Mouse (Mus musculus): Measurements from ENCODE around the gene Aco1. TPM values are rescaled to one million over a fixed set of nuclear protein-coding genes. Genes with fewer than 3 reads are reported as not detected.

The Aco1 gene
- polyA plus RNA-seq, 1 experiment from 2014 or later = 48.2 TPM

DNA sequence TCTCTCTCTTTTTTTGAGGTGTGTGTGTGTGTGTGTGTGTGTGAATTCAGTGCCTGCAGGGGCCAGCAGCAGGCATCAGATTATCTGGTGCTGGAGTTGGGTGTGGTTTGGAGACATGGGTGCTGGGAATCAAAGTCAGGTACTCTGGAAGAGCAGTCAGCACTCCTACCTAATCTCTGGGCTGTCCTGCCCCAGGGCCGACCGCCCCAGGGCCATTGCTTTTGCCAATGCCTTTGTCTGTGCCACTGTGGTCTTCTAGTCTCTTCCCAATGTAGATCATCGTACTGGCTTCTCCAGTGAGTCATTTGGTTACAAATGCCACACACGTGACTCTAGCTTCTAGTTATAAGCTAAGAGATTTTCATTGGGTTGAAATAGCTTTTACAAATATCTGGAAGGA, 11.9 kb downstream of the Aco1 start:
- Histone ChIP-seq H3K36me3 (ENCODE audit: control insufficient read depth, insufficient read depth, low read length) (no peaks in the 10 kb centered on the region), H3K4me2 (ENCODE audit: low read length) (no peak overlapping the region), H3K4me3 (replicated peaks; ENCODE audit: low read depth, low read length) (no peak overlapping the region), H3K4me1 (ENCODE audit: control insufficient read depth, insufficient read depth, low read length) (0 out of 2 replicates have a peak, but pooled peaks cover 3% of the 10 kb centered on the region), H3K9ac (replicated peaks; ENCODE audit: low read length) (no peak overlapping the region), H3K27me3 (ENCODE audit: control insufficient read depth, insufficient read depth, low read length) (no peaks in the 10 kb centered on the region), H3K9me3 (ENCODE audit: control insufficient read depth, low read length) (no peaks in the 10 kb centered on the region), H3K27ac (replicated peaks; ENCODE audit: low read depth, low read length) (no peak overlapping the region)
- DNase-seq (no peak), ATAC-seq (ENCODE audit: low FRiP score, low TSS enrichment) (no peak)
- 92% methylated on average over 4 of the region's 4 CpGs for whole genome bisulfite sequencing

- Histone ChIP-seq H3K4me2 (ENCODE audit: low read length) (no peak overlapping the region), H3K36me3 (ENCODE audit: control insufficient read depth, insufficient read depth, low read length) (no peaks in the 10 kb centered on the region), H3K27me3 (ENCODE audit: control insufficient read depth, insufficient read depth, low read length) (no peaks in the 10 kb centered on the region), H3K4me3 (replicated peaks; ENCODE audit: low read depth, low read length) (no peak overlapping the region), H3K27ac (replicated peaks; ENCODE audit: low read depth, low read length) (no peak overlapping the region), H3K9ac (replicated peaks; ENCODE audit: low read length) (no peak overlapping the region), H3K4me1 (ENCODE audit: control insufficient read depth, insufficient read depth, low read length) (0 out of 2 replicates have a peak, but pooled peaks cover 3% of the 10 kb centered on the region), H3K9me3 (ENCODE audit: control insufficient read depth, low read length) (no peaks in the 10 kb centered on the region)
- 93% methylated on average over 13 of the region's 13 CpGs for WGBS
- DNase-seq (no peak), ATAC-seq (ENCODE audit: low FRiP score, low TSS enrichment) (no peak)
These were observed 12.7 kb downstream of the Aco1 start for GRCm38 (mm10) chr4:40155467-40155999.

GRCm38 (mm10) chr4:40156153-40156552, 13.3 kb downstream of the Aco1 start:
- Histone ChIP-seq H3K4me3 (replicated peaks; ENCODE audit: low read depth, low read length) (no peak overlapping the region), H3K4me1 (ENCODE audit: control insufficient read depth, insufficient read depth, low read length) (0 out of 2 replicates have a peak, but pooled peaks cover 3% of the 10 kb centered on the region), H3K36me3 (ENCODE audit: control insufficient read depth, insufficient read depth, low read length) (no peaks in the 10 kb centered on the region), H3K9ac (replicated peaks; ENCODE audit: low read length) (no peak overlapping the region), H3K27ac (replicated peaks; ENCODE audit: low read depth, low read length) (no peak overlapping the region), H3K9me3 (ENCODE audit: control insufficient read depth, low read length) (no peaks in the 10 kb centered on the region), H3K4me2 (ENCODE audit: low read length) (no peak overlapping the region), H3K27me3 (ENCODE audit: control insufficient read depth, insufficient read depth, low read length) (no peaks in the 10 kb centered on the region)
- WGBS = 78% methylated on average over 2 of the region's 2 CpGs
- no peak for ATAC-seq (ENCODE audit: low FRiP score, low TSS enrichment)
- DNase-seq = no peak

DNA sequence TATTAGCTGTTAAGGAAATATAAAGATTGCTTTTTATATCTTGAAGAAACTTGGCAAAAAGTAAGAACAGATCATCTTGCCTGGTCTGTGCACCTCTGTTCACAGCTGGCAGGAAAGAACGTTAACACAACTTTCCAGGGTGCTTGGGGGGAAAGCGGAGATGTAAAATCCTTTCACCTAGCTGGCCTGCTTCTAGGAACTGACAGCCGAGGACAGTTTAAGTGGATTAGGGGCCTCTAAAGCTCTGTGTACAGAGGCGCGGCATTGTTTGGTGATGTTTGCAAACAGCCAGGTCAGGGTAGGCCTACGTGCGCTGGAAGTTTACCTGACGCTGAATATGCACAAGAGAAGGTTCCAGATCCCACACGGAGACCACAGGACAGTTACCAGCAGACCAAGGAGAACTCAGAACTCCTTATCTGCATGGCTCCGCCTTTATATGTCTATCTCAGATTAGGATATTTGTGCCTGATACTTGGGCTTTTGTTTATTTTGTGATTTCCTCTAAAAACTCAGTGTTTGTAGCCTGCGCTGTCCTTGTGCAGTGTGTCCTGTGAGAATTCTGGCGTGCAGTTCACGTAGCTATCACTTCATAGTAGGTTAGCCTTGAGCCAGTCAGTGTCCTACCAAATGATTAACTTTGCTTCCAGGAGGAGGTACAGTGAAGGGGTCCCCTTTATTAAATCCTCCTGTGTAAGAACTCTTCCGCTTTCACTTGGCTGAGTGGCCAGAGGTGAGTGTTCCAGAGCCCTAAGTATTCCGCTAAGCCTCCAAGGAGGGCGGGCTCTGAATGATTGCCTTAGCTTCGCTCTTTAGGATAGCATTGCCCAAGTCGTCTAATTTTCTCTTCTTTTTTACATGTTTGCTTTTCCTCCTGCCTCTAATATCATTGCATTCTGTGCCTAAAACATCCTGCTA, 14.0 kb downstream of the Aco1 start:
- H3K9me3 ChIP-seq (ENCODE audit: control insufficient read depth, low read length) = no peaks in the 10 kb centered on the region
- no peaks in the 10 kb centered on the region for H3K36me3 ChIP-seq (ENCODE audit: control insufficient read depth, insufficient read depth, low read length)
- no peaks in the 10 kb centered on the region for H3K27me3 ChIP-seq (ENCODE audit: control insufficient read depth, insufficient read depth, low read length)
- no peak overlapping the region for H3K4me2 ChIP-seq (ENCODE audit: low read length)
- no peak overlapping the region for H3K27ac ChIP-seq (replicated peaks; ENCODE audit: low read depth, low read length)
- H3K4me3 ChIP-seq (replicated peaks; ENCODE audit: low read depth, low read length) = no peak overlapping the region
- 72% methylated on average over 18 of the region's 18 CpGs for WGBS
- 0 out of 2 replicates have a peak, but pooled peaks cover 3% of the 10 kb centered on the region for H3K4me1 ChIP-seq (ENCODE audit: control insufficient read depth, insufficient read depth, low read length)
- H3K9ac ChIP-seq (replicated peaks; ENCODE audit: low read length) = no peak overlapping the region
- DNase-seq (no peak), ATAC-seq (ENCODE audit: low FRiP score, low TSS enrichment) (no peak)

- no peaks in the 10 kb centered on the region for H3K27me3 ChIP-seq (ENCODE audit: control insufficient read depth, insufficient read depth, low read length)
- H3K4me1 ChIP-seq (ENCODE audit: control insufficient read depth, insufficient read depth, low read length) = 0 out of 2 replicates have a peak, but pooled peaks cover 3% of the 10 kb centered on the region
- no peak overlapping the region for H3K4me2 ChIP-seq (ENCODE audit: low read length)
- WGBS = 91% methylated on average over 5 of the region's 5 CpGs
- H3K9me3 ChIP-seq (ENCODE audit: control insufficient read depth, low read length) = no peaks in the 10 kb centered on the region
- H3K9ac ChIP-seq (replicated peaks; ENCODE audit: low read length) = no peak overlapping the region
- H3K27ac ChIP-seq (replicated peaks; ENCODE audit: low read depth, low read length) = no peak overlapping the region
- ATAC-seq (ENCODE audit: low FRiP score, low TSS enrichment) = no peak
- no peaks in the 10 kb centered on the region for H3K36me3 ChIP-seq (ENCODE audit: control insufficient read depth, insufficient read depth, low read length)
- no peak overlapping the region for H3K4me3 ChIP-seq (replicated peaks; ENCODE audit: low read depth, low read length)
- no peak for DNase-seq
These were observed 14.8 kb downstream of the Aco1 start for GRCm38 (mm10) chr4:40157500-40158223.

DNA sequence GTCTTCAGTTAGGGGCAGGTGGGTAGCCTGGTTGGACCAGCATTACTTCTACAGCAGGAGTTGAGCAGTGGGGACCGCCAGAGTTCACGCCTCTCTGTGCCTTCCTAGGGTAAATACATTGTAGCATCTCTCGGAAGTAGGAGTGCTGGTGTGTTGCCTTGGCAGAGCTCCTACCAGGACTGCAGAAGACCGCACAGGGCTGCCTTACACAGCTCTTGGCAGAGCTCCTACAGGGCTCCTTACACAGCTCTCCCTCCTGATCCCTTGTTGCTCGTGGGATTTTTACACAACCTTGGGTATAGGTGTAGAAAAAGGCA, 15.3 kb downstream of the Aco1 start:
- ATAC-seq (ENCODE audit: low FRiP score, low TSS enrichment) = no peak
- DNase-seq = no peak
- H3K27ac ChIP-seq (replicated peaks; ENCODE audit: low read depth, low read length) = no peak overlapping the region
- H3K9ac ChIP-seq (replicated peaks; ENCODE audit: low read length) = no peak overlapping the region
- H3K27me3 ChIP-seq (ENCODE audit: control insufficient read depth, insufficient read depth, low read length) = no peaks in the 10 kb centered on the region
- WGBS = 90% methylated on average over 5 of the region's 5 CpGs
- 0 out of 2 replicates have a peak, but pooled peaks cover 3% of the 10 kb centered on the region for H3K4me1 ChIP-seq (ENCODE audit: control insufficient read depth, insufficient read depth, low read length)
- H3K4me2 ChIP-seq (ENCODE audit: low read length) = no peak overlapping the region
- no peaks in the 10 kb centered on the region for H3K9me3 ChIP-seq (ENCODE audit: control insufficient read depth, low read length)
- H3K36me3 ChIP-seq (ENCODE audit: control insufficient read depth, insufficient read depth, low read length) = no peaks in the 10 kb centered on the region
- H3K4me3 ChIP-seq (replicated peaks; ENCODE audit: low read depth, low read length) = no peak overlapping the region

GRCm38 (mm10) chr4:40160591-40161434, 17.9 kb downstream of the Aco1 start:
- Histone ChIP-seq H3K4me3 (replicated peaks; ENCODE audit: low read depth, low read length) (no peak overlapping the region), H3K27me3 (ENCODE audit: control insufficient read depth, insufficient read depth, low read length) (no peaks in the 10 kb centered on the region), H3K9me3 (ENCODE audit: control insufficient read depth, low read length) (no peaks in the 10 kb centered on the region), H3K9ac (replicated peaks; ENCODE audit: low read length) (no peak overlapping the region), H3K27ac (replicated peaks; ENCODE audit: low read depth, low read length) (no peak overlapping the region), H3K4me1 (ENCODE audit: control insufficient read depth, insufficient read depth, low read length) (0 out of 2 replicates have a peak, but pooled peaks cover 3% of the 10 kb centered on the region), H3K4me2 (ENCODE audit: low read length) (no peak overlapping the region), H3K36me3 (ENCODE audit: control insufficient read depth, insufficient read depth, low read length) (peaks cover 11% of the 10 kb centered on the region; the same call in 1 of the 2 replicates)
- ATAC-seq (ENCODE audit: low FRiP score, low TSS enrichment) = no peak
- WGBS = 96% methylated on average over 8 of the region's 8 CpGs
- no peak for DNase-seq

GRCm38 (mm10) chr4:40163646-40164045, 20.8 kb downstream of the Aco1 start:
- H3K4me1 ChIP-seq (ENCODE audit: control insufficient read depth, insufficient read depth, low read length) = no peaks in the 10 kb centered on the region
- ATAC-seq (ENCODE audit: low FRiP score, low TSS enrichment) (no peak), DNase-seq (peak; percentile 2)
- H3K36me3 ChIP-seq (ENCODE audit: control insufficient read depth, insufficient read depth, low read length) = peaks cover 26% of the 10 kb centered on the region
- no peak overlapping the region for H3K9ac ChIP-seq (replicated peaks; ENCODE audit: low read length)
- WGBS = 76% methylated on average over 10 of the region's 10 CpGs
- no peak overlapping the region for H3K4me3 ChIP-seq (replicated peaks; ENCODE audit: low read depth, low read length)
- H3K27ac ChIP-seq (replicated peaks; ENCODE audit: low read depth, low read length) = no peak overlapping the region
- H3K27me3 ChIP-seq (ENCODE audit: control insufficient read depth, insufficient read depth, low read length) = no peaks in the 10 kb centered on the region
- H3K9me3 ChIP-seq (ENCODE audit: control insufficient read depth, low read length) = no peaks in the 10 kb centered on the region
- H3K4me2 ChIP-seq (ENCODE audit: low read length) = no peak overlapping the region

Measured in midbrain, embryonic 14.5 days (tissue).